Mouse (Mus musculus) heart, embryonic 14.5 days (tissue): ENCODE results near the gene Rnls. TPM values are rescaled to one million over a fixed set of nuclear protein-coding genes. Genes with fewer than 3 reads are reported as not detected.

Experiments
- ATAC-seq: fragments of 200-750 bp; cut with Nextera tagmentation; 2 replicates; pipeline ENCODE4 v1.8.0; 2017; ENCODE audit warnings: low read depth, moderate TSS enrichment; ENCODE audit not compliant: insufficient number of reproducible peaks, insufficient read depth, low FRiP score
- H3K27ac ChIP-seq, 2 experiments: fragments of 200-500 bp in 1 of 2; fragments of 300-500 bp in 1 of 2; sonication (generic) in 1 of 2; replicated peaks in 1 of 2; 2 replicates each; pipeline ENCODE4 v1.5.1; 2012 to 2014; ENCODE audit warnings: low read depth in 2 of 2, low read length in 2 of 2, control low read depth in 1 of 2, mild to moderate bottlenecking in 1 of 2, mixed read lengths in 1 of 2; ENCODE audit not compliant: control insufficient read depth in 1 of 2, insufficient read depth in 1 of 2
- H3K27me3 ChIP-seq: fragments of 300-500 bp; sonication (generic); 2 replicates; pipeline ENCODE4 v1.6.1; 2014; ENCODE audit warnings: mild to moderate bottlenecking, low read length, control low read depth; ENCODE audit not compliant: control insufficient read depth, insufficient read depth
- H3K36me3 ChIP-seq: fragments of 300-500 bp; sonication (generic); 2 replicates; pipeline ENCODE4 v1.6.1; 2014; ENCODE audit warnings: mild to moderate bottlenecking, control low read depth, low read length, mixed read lengths; ENCODE audit not compliant: control insufficient read depth, insufficient read depth
- H3K4me1 ChIP-seq, 2 experiments: fragments of 200-500 bp in 1 of 2; fragments of 300-500 bp in 1 of 2; sonication (generic) in 1 of 2; 2 replicates each; pipeline ENCODE4 v1.6.1; 2012 to 2014; ENCODE audit warnings: low read length in 2 of 2, control low read depth in 1 of 2, mixed read lengths in 1 of 2; ENCODE audit not compliant: control insufficient read depth in 2 of 2, insufficient read depth in 2 of 2
- H3K4me2 ChIP-seq: fragments of 300-500 bp; sonication (generic); 2 replicates; pipeline ENCODE4 v1.6.1; 2014; ENCODE audit warnings: mild to moderate bottlenecking, low read length
- H3K4me3 ChIP-seq, 2 experiments: fragments of 200-500 bp in 1 of 2; fragments of 300-500 bp in 1 of 2; sonication (generic) in 1 of 2; 2 replicates each; pipeline ENCODE4 v1.5.1; 2012 to 2014; ENCODE audit warnings: low read length in 2 of 2, mild to moderate bottlenecking in 2 of 2, control low read depth in 1 of 2, low read depth in 1 of 2, moderate library complexity in 1 of 2; ENCODE audit not compliant: control insufficient read depth in 1 of 2, insufficient read depth in 1 of 2
- H3K9ac ChIP-seq: fragments of 300-500 bp; sonication (generic); 2 replicates; pipeline ENCODE4 v1.6.1; 2014; ENCODE audit warnings: mild to moderate bottlenecking, low read length
- H3K9me3 ChIP-seq: fragments of 300-500 bp; sonication (generic); 2 replicates; pipeline ENCODE4 v1.6.1; 2016; ENCODE audit warnings: low read length, control low read depth; ENCODE audit not compliant: control insufficient read depth
- WGBS: fragments of 180-500 bp; shearing (Covaris S2); extraction: QIAGEN DNeasy Blood & Tissue Kit; methylation state at CpG from one replicate; pipeline ENCODE4 v1.1.7; 2014; 5-methylcytosine and 5-hydroxymethylcytosine counted together
- polyA plus RNA-seq: library from polyadenylated mRNA; unstranded; fragments of >200 nt; fragmentation: Nextera tagmentation; extraction: Ambion mirVana; gene quantifications from 2 replicates; pipeline ENCODE4 v1.2.1, GENCODE M21; 2014

Rnls gene
- polyA plus RNA-seq, 1 experiment from 2014 or later: 11.5 TPM

DNA sequence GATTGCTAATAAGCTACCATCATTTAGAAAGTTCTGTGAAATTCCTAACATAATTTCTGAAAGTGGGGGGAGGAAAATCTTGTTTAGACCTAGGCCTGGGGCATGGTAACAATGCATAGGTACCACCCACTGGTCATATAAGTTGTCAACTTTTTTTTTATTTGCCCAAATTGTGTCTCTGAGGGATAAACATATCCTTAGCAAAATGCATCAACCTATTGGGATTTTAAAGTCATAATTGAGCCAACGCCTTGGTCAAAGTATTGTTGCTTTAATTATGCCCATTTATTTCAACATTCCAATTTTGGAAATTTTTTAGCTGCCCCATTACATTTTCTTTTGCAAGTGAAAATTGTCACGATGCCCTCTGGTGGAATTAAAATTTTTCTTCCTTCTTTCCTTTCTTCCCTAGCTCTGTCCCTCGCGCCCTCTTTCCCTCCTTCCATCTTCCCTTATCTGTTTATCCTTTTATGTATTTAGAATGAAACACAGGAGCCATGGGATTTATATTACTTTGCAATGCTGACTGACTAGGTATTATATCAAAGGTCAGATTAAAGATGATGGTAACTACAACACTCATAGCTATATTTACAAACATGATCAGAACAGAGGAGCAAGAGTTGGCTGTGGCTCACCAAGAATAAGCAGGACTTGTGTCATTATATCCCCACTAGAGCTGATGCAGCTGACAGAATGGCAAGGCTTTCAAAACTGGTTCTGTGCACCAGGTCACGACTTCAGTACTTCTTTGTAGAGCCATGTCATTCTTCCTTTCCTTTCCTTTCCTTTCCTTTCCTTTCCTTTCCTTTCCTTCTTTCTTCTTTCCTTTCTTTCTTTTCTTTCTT is 166.0 kb downstream of the Rnls start:
- 0 out of 4 replicates have a peak, but pooled peaks cover 0 to 4% of the 10 kb centered on the region in 2 experiments for H3K4me1 ChIP-seq
- no peaks in the 10 kb centered on the region for H3K27me3 ChIP-seq
- no peaks in the 10 kb centered on the region for H3K36me3 ChIP-seq
- H3K9ac ChIP-seq: no peak overlapping the region
- no peak overlapping the region for H3K4me3 ChIP-seq
- no peak for ATAC-seq
- WGBS: 73% methylated on average over 5 of the region's 5 CpGs
- H3K9me3 ChIP-seq: no peaks in the 10 kb centered on the region
- H3K4me2 ChIP-seq: no peak overlapping the region
- no peak overlapping the region for H3K27ac ChIP-seq

- no peak overlapping the region for H3K4me3 ChIP-seq
- ATAC-seq: no peak
- no peak overlapping the region for H3K4me2 ChIP-seq
- no peaks in the 10 kb centered on the region for H3K27me3 ChIP-seq
- H3K27ac ChIP-seq: no peak overlapping the region
- H3K9ac ChIP-seq: no peak overlapping the region
- 88% methylated on average over 9 of the region's 9 CpGs for WGBS
- H3K4me1 ChIP-seq: 0 out of 4 replicates have a peak, but pooled peaks cover 0 to 4% of the 10 kb centered on the region in 2 experiments
- H3K36me3 ChIP-seq: no peaks in the 10 kb centered on the region
- no peaks in the 10 kb centered on the region for H3K9me3 ChIP-seq
These were observed 167.1 kb downstream of the Rnls start for GRCm38 (mm10) chr19:33225002-33225376.

GRCm38 (mm10) chr19:33224181-33225001 is 167.7 kb downstream of the Rnls start:
- no peak overlapping the region for H3K4me3 ChIP-seq
- H3K4me2 ChIP-seq: no peak overlapping the region
- no peaks in the 10 kb centered on the region for H3K36me3 ChIP-seq
- H3K9me3 ChIP-seq: no peaks in the 10 kb centered on the region
- 0 out of 4 replicates have a peak, but pooled peaks cover 0 to 4% of the 10 kb centered on the region in 2 experiments for H3K4me1 ChIP-seq
- ATAC-seq: no peak
- no peaks in the 10 kb centered on the region for H3K27me3 ChIP-seq
- H3K9ac ChIP-seq: no peak overlapping the region
- WGBS: 54% methylated on average over 8 of the region's 8 CpGs
- no peak overlapping the region for H3K27ac ChIP-seq

GRCm38 (mm10) chr19:33223766-33224165 is 168.3 kb downstream of the Rnls start:
- no peak for ATAC-seq
- Histone ChIP-seq H3K9me3 (no peaks in the 10 kb centered on the region), H3K4me3 (no peak overlapping the region), H3K27ac (no peak overlapping the region), H3K36me3 (no peaks in the 10 kb centered on the region), H3K4me1 (0 out of 4 replicates have a peak, but pooled peaks cover 0 to 4% of the 10 kb centered on the region in 2 experiments), H3K9ac (no peak overlapping the region), H3K27me3 (no peaks in the 10 kb centered on the region), H3K4me2 (no peak overlapping the region)
- 65% methylated on average over 5 of the region's 5 CpGs for WGBS

DNA sequence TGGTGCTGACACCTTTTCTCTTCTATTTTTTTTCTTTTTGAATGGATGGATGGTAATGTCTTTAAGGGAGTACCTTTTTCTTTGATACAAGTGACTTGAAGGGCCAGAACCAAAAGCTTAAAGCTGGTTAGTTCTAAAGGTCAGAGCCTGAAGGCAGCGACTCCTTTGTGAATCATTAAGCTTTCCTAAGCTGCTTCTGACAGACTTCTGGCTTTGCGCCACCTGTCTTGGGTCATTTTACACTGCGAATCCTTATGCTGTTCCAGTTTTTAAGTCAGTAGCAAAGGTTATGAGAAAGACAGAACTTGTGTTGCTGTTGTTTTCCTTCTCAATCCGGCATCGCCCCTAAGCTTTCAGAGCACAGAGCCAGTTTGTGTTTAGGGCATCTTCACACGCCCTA is 168.8 kb downstream of the Rnls start:
- Histone ChIP-seq H3K9me3 (no peaks in the 10 kb centered on the region), H3K4me3 (no peak overlapping the region), H3K4me1 (0 out of 4 replicates have a peak, but pooled peaks cover 0 to 4% of the 10 kb centered on the region in 2 experiments), H3K4me2 (no peak overlapping the region), H3K27me3 (no peaks in the 10 kb centered on the region), H3K36me3 (no peaks in the 10 kb centered on the region), H3K9ac (no peak overlapping the region), H3K27ac (no peak overlapping the region)
- WGBS: 81% methylated on average over 6 of the region's 6 CpGs
- no peak for ATAC-seq

- 81% methylated on average over 12 of the region's 12 CpGs for WGBS
- no peaks in the 10 kb centered on the region for H3K27me3 ChIP-seq
- no peak overlapping the region for H3K27ac ChIP-seq
- no peak overlapping the region for H3K4me3 ChIP-seq
- H3K9ac ChIP-seq: no peak overlapping the region
- H3K4me1 ChIP-seq: 0 out of 4 replicates have a peak, but pooled peaks cover 0 to 4% of the 10 kb centered on the region in 2 experiments
- H3K9me3 ChIP-seq: no peaks in the 10 kb centered on the region
- no peak for ATAC-seq
- no peak overlapping the region for H3K4me2 ChIP-seq
- no peaks in the 10 kb centered on the region for H3K36me3 ChIP-seq
These were observed 169.4 kb downstream of the Rnls start for GRCm38 (mm10) chr19:33222595-33223223.

DNA sequence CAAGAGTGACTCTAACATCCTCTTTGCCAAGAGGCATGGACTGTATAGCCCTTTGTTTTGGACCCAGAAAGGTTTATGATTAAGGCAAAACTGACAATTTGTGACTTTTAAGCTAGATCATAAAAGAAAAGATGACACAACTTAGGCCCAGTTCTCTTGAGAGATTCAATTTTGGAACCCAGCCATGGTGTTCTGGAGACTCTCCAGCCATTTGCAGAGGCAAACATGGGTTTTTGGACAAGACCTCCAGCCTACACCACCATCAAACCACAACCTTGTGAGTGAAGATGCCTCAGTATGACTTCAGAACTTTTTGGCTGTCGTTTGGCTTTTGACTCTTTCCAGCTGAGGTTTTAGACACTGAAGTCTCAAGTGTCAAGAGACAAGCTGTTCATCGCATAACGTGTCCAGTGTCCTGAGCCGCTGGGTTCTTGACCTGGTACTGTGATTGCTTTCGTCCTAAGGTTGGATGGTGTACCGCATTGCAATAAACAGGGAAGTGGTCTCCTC is 174.2 kb downstream of the Rnls start:
- no peaks in the 10 kb centered on the region for H3K4me1 ChIP-seq
- H3K9ac ChIP-seq: no peak overlapping the region

More for the DNA sequence above, 174.2 kb downstream of the Rnls start:
- Histone ChIP-seq H3K4me2 (no peak overlapping the region), H3K36me3 (no peaks in the 10 kb centered on the region), H3K27ac (no peak overlapping the region), H3K9me3 (no peaks in the 10 kb centered on the region), H3K4me3 (no peak overlapping the region), H3K27me3 (no peaks in the 10 kb centered on the region)
- no peak for ATAC-seq
- WGBS: 85% methylated on average over 6 of the region's 6 CpGs
